Mouse (Mus musculus) MN1 (cell line): Measurements from ENCODE around the gene Kdm6b.

Experiments
- DNase-seq: peaks from one replicate; pipeline ENCODE4 v3.0.0-alpha.2; 2016; ENCODE audit warnings: low spot score

Kdm6b gene

GRCm38 (mm10) chr11:69413221-69414181 lies at the start of gene Kdm6b:
Kdm6b (minus strand) TSS chr11:69413675.
- DNase-seq, result peak; percentile 60

- peak; percentile 49 for DNase-seq
Measured at GRCm38 (mm10) chr11:69461568-69461967, 48.1 kb upstream of the Kdm6b start.

GRCm38 (mm10) chr11:69459883-69460282 lies 46.4 kb upstream of the Kdm6b start:
- DNase-seq, result no peak

- no peak for DNase-seq
Measured at GRCm38 (mm10) chr11:69457006-69457579, 43.6 kb upstream of the Kdm6b start.

- no peak for DNase-seq
Measured at GRCm38 (mm10) chr11:69452114-69452867, 38.8 kb upstream of the Kdm6b start.

GRCm38 (mm10) chr11:69447299-69447698 lies 33.8 kb upstream of the Kdm6b start:
- no peak for DNase-seq

GRCm38 (mm10) chr11:69443328-69443727 lies 29.9 kb upstream of the Kdm6b start:
- DNase-seq, result peak; percentile 60

GRCm38 (mm10) chr11:69437291-69437690 lies 23.8 kb upstream of the Kdm6b start:
- peak; percentile 52 for DNase-seq

GRCm38 (mm10) chr11:69433189-69433588 lies 19.7 kb upstream of the Kdm6b start:
- no peak for DNase-seq

GRCm38 (mm10) chr11:69432640-69432982 lies 19.1 kb upstream of the Kdm6b start:
- no peak for DNase-seq

GRCm38 (mm10) chr11:69431829-69432639 lies 18.6 kb upstream of the Kdm6b start:
- DNase-seq, result peak; percentile 72

- DNase-seq, result no peak
Measured at GRCm38 (mm10) chr11:69430631-69431030, 17.2 kb upstream of the Kdm6b start.

- DNase-seq, result peak; percentile 10
Measured at GRCm38 (mm10) chr11:69429313-69429712, 15.8 kb upstream of the Kdm6b start.

- no peak for DNase-seq
Measured at GRCm38 (mm10) chr11:69428751-69429150, 15.3 kb upstream of the Kdm6b start.

- DNase-seq, result no peak
Measured at GRCm38 (mm10) chr11:69426246-69426645, 12.8 kb upstream of the Kdm6b start.

GRCm38 (mm10) chr11:69423885-69424284 lies 10.4 kb upstream of the Kdm6b start:
- DNase-seq, result no peak

GRCm38 (mm10) chr11:69422842-69423241 lies 9.4 kb upstream of the Kdm6b start:
- DNase-seq, result no peak

- DNase-seq, result no peak
Measured at GRCm38 (mm10) chr11:69421131-69421977, 7.9 kb upstream of the Kdm6b start.

GRCm38 (mm10) chr11:69420554-69421000 lies 7.1 kb upstream of the Kdm6b start:
- no peak for DNase-seq

- DNase-seq, result peak; percentile 65
Measured at GRCm38 (mm10) chr11:69419813-69420553, 6.5 kb upstream of the Kdm6b start.
